Mouse (Mus musculus) ovary, adult 10 weeks (tissue): ENCODE measurements around the gene Tmem80. TPM values are rescaled to one million over a fixed set of nuclear protein-coding genes. Genes with fewer than 3 reads are reported as not detected.

Source experiments
- polyA plus RNA-seq: library from polyadenylated mRNA; stranded (reverse); fragments of 350-450 nt; fragmentation: Illumina TruSeq; extraction: RNeasy Lipid Tissue Mini Kit (QIAGEN cat#74804); gene quantifications from one replicate; pipeline ENCODE4 v1.2.3, GENCODE M21; 2014

Gene Tmem80
- 9.4 TPM for polyA plus RNA-seq

DNA sequence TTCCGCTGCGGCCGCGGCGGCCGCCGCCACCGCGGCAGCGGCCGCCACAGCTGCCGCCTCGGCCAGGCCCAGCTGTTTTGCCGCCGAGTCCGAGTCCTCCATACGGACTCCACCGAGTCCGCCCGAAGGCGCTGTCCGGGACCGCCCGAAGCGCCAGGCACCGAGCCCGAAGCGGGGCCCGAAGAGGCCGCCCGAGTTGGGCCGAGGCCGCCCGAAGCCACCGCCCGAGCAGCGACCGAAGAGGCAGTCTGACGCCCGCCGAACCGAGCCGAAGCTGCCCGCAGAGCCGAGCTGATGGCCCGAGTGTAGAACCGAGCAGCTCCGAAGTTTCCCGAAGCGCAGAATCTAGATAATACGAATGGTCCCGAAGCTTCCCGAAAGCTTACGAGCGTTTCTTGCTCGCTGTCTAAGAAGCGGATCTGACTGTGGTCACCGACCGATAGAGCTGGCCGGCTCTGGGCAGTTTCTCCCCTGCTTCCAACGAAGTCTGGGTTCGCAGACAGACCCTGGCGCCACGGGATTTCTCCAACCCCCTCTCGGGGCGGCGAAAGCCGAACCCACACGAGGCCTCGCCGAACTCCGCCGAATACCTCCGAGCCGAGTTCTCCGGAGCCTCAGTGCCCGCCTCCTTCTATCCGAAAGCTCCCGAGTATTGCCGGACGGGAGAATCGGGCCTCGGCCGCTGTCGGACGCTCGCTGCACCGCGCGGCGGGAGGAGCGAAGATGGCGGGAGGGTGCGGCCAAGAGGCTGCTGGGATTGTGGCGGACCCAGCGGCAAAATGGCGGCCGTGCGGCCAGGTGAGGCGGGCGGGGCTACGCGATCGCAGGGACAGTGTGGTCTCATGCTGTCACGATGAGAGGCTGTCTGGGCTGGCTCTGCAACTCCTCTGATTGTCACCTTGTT, at the start of gene Tmem80, which contains the start of gene Deaf1:
Gene Tmem80 (plus strand): TSS at position 271 of the 904 bp plus-strand sequence.
Gene Deaf1 (minus strand): TSS at position 222 of the 904 bp plus-strand sequence.

DNA sequence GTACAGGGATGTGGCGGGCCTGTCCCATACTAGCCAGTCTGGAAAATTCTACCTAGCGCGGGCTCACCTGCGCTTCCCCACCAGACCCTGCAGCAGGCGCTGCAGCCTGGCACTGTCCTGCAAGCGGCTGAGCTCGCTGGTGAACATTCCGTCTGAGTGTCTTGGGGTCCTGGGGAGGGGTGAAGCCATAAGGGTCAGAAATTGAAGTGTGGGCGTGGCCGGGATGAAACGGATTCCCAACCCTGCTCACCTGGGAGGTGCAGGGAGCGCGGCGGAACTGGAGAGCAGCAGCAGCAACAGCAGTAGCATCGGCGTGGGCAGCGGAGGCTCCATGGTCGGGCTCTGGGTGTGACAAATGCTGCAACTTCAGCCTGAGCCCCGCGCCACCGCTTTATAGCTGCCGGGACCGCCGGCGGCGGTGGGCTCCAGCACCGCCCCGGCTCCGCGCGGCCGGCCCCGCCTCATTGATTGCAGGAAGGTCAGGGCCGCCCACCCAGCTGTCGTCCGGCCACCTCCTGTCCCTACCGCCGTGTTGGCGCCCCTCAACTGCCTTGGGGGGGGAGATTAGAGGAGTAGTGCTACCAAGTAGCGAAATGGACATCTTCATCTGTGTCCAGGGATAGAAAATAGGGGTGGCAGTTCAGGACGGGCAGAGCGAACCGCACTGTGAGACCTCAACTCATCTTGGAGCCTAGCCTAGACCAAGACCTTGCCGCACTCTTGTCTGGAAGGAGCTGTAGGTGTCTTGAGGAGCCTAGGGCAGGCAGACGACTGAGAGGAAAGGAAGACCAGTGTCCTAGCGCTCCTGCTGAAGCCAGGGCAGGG, 48.6 kb upstream of the Tmem80 start, which contains the start of gene Sct:
Gene Sct (minus strand): TSS at position 368 of the 825 bp plus-strand sequence.

DNA sequence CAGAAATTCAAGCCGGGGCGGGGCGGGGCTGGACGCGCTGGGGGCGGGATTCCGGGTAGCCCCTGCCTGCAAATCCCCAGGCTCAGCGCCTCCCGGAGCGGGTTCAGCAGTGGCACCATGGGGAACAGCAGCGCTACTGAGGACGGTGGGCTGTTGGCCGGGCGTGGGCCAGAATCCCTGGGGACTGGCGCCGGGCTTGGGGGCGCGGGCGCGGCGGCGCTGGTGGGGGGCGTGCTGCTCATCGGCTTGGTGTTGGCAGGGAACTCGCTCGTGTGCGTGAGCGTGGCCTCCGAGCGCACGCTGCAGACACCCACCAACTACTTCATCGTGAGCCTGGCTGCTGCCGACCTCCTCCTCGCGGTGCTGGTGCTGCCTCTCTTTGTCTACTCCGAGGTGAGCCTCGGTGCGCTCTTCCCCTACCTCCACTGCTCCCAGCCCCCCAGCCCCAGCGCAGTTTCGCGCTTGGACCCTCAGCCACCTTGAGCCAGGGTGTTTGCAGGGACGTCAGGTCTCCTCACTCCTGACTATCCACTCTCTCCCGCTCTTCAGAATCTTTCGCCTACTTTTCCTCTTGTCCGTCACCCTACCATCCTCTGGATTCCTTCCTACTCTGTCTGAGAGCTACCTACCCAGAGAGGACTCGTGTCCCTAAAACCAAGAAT, 35.5 kb upstream of the Tmem80 start, which contains the start of gene Drd4:
Gene Drd4 (plus strand): TSS at position 86 of the 662 bp plus-strand sequence.

DNA sequence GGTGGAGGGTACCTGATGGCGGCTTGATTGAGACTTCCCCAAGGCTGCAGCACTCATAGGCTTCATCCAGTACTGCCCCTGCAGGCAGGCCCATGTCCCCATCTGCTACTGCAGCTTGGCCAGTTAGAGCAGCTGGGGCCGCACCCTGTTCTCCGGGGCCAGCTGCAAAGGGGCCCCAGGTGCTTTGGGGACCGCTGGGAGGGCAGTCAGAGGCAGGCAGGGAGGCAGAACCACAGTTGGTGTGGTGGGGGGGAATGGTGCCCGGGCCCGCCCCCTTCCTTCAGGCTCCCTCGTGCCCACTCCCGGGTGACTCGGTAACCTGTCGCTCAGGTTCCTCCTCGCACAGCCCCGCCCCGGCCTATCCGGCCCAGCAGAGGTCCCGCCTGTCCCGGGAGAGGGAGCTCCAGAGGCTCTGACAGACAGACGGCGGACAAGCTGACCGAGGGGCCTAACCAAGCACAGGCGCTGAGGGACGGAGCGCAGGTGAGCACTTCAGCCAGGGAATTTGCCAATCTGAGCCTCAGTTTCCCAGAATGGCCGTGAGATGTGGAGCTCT, 11.1 kb downstream of the Tmem80 start, which contains the start of gene Eps8l2:
Gene Eps8l2 (plus strand): TSS at position 305 of the 556 bp plus-strand sequence.

Other genes starting within 250 kb of the Tmem80 start
- gene Pkp3, start 249.5 kb upstream of the Tmem80 start, polyA plus RNA-seq: not detected
- not detected for gene Sigirr, start 227.2 kb upstream of the Tmem80 start, polyA plus RNA-seq
- gene Ano9, start 209.9 kb upstream of the Tmem80 start, polyA plus RNA-seq: not detected
- 21.8 TPM for gene Ptdss2, start 205.4 kb upstream of the Tmem80 start, polyA plus RNA-seq
- gene Rnh1, start 154.9 kb upstream of the Tmem80 start, polyA plus RNA-seq: 1.00 TPM
- 3.6 TPM for gene Hras, start 133.7 kb upstream of the Tmem80 start, polyA plus RNA-seq
- 0.77 TPM for gene Lrrc56, start 133.6 kb upstream of the Tmem80 start, polyA plus RNA-seq
- gene Lmntd2, start 113.7 kb upstream of the Tmem80 start, polyA plus RNA-seq: not detected
- gene Rassf7, start 111.9 kb upstream of the Tmem80 start, polyA plus RNA-seq: 0.80 TPM
- 26.7 TPM for gene Phrf1, start 99.0 kb upstream of the Tmem80 start, polyA plus RNA-seq
- 7.9 TPM for gene Irf7, start 61.3 kb upstream of the Tmem80 start, polyA plus RNA-seq
- gene Cdhr5, start 51.0 kb upstream of the Tmem80 start, polyA plus RNA-seq: 1.1 TPM
- not detected for gene Sct, start 48.6 kb upstream of the Tmem80 start, polyA plus RNA-seq
- gene Drd4, start 35.7 kb upstream of the Tmem80 start, polyA plus RNA-seq: not detected
- gene Deaf1, start within 50 bp of the Tmem80 start, polyA plus RNA-seq: 1.5 TPM
- not detected for gene Eps8l2, start 11.1 kb downstream of the Tmem80 start, polyA plus RNA-seq
- 7.8 TPM for gene Taldo1, start 64.5 kb downstream of the Tmem80 start, polyA plus RNA-seq
- gene Gatd1, start 86.4 kb downstream of the Tmem80 start, polyA plus RNA-seq: 15.2 TPM
- gene Cend1, start 101.8 kb downstream of the Tmem80 start, polyA plus RNA-seq: not detected
- 0.46 TPM for gene Slc25a22, start 110.2 kb downstream of the Tmem80 start, polyA plus RNA-seq
- not detected for gene Pidd1, start 116.3 kb downstream of the Tmem80 start, polyA plus RNA-seq
- 15.0 TPM for gene Rplp2, start 119.6 kb downstream of the Tmem80 start, polyA plus RNA-seq
- gene Pnpla2, start 127.5 kb downstream of the Tmem80 start, polyA plus RNA-seq: 1.3 TPM
- gene Cracr2b, start 133.4 kb downstream of the Tmem80 start, polyA plus RNA-seq: not detected
- 45.2 TPM for gene Cd151, start 139.7 kb downstream of the Tmem80 start, polyA plus RNA-seq
- gene Polr2l, start 147.4 kb downstream of the Tmem80 start, polyA plus RNA-seq: 2.4 TPM
- gene Tspan4, start 147.5 kb downstream of the Tmem80 start, polyA plus RNA-seq: 6.2 TPM
- 3.6 TPM for gene Chid1, start 212.1 kb downstream of the Tmem80 start, polyA plus RNA-seq
- gene Ap2a2, start 234.4 kb downstream of the Tmem80 start, polyA plus RNA-seq: 72.3 TPM